Mouse (Mus musculus) gastrocnemius, postnatal 14 days (tissue): ENCODE results near the gene Fut11. TPM values are rescaled to one million over a fixed set of nuclear protein-coding genes. Genes with fewer than 3 reads are reported as not detected.

Experiments used
- DNase-seq: peaks from one replicate; pipeline ENCODE4 v3.0.0; 2021; ENCODE audit warnings: mixed read lengths
- intact Hi-C: fragments of 180-260 bp; cut with DNase I; formaldehyde crosslinking; loops from one replicate; pipeline ENCODE4 v1.15.1; 2025; ENCODE audit warnings: low total_unique reads
- microRNA-seq, 2 experiments: library from miRNA; unstranded; fragments of <30 nt; microRNA quantifications; one replicate each; pipeline ENCODE4 v1.2.0; 2021
- total RNA-seq, 2 experiments: library from RNA; stranded (reverse); gene quantifications; 2 replicates each; pipeline ENCODE4 v1.2.3; 2021

Gene Fut11
- total RNA-seq, 2 experiments from 2014 or later, result 6.6 to 7.0 TPM

DNA sequence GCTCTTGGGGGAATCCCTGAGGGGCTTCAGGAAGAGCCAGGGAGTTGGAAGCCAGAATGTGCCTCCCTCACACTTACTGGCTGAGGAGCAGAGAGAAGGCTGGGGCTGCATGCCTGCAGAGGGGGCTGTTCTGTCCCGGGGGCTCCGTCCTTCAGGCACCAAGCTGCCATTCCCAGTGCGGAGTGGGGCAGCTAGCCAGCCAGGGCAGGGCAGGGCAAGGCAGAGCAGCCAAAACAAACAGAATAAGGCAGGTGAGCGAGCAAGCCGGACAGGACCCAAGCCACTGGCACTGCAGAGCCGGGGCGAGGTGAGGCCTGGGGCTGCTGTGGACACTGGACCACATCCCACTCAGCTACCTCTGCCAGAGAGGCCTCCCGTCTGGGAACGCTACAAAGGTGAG lies 46.5 kb downstream of the Fut11 start:
- no peak for DNase-seq

DNA sequence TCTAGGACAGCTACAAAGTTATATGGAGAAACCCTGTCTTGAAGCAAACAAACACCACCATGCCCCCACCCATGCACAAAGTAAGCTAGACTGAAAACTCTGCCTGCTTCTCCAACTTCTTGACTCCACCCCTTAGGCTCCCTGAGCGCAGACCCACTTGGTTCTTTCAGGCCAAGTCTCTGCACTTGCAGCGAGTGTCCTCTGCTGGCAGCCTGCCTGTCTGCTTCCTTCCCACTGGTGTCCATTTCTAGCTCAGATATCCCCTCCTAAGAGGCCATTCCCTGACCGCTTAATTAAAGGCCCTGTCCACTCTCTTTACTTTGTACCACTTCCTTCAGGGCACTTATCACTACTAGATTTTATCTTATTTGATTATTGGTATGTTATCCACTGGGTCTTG lies 48.8 kb downstream of the Fut11 start:
- intact Hi-C loops, result loop anchor here (10.0 kb wide), 1 partner anchor 131 kb away; no protein-coding TSS in a partner anchor
- peak; percentile 50 for DNase-seq

More for the DNA sequence above, 46.5 kb downstream of the Fut11 start:
- intact Hi-C loops, result loop anchor here (10.0 kb wide), 1 partner anchor 134 kb away; no protein-coding TSS in a partner anchor

DNA sequence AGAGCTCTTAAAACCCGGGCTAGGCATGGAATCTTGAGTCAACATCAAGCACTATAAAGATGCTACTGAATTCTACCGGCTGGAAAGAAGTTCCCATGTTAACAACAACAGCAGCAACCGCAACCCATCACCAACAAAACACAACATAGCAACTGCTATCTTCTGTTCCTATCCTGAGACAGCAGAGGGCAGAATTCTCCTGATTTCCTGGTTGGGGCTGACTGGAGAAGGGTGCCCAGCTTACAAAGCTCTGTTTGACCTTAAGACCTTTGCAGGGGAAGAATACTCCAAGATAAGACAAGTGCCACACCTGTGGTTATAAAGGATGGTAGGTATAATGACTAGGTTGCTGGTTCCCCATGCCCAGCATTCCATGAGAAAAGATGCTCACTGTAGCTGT lies 52.2 kb downstream of the Fut11 start:
- intact Hi-C loops, result loop anchor here (10.0 kb wide), 1 partner anchor 128 kb away; no protein-coding TSS in a partner anchor
- DNase-seq, result no peak

GRCm38 (mm10) chr14:20748388-20748787 lies 53.6 kb downstream of the Fut11 start:
- no peak for DNase-seq
- intact Hi-C loops, result loop anchor here (10.0 kb wide), 1 partner anchor 126 kb away; no protein-coding TSS in a partner anchor

DNA sequence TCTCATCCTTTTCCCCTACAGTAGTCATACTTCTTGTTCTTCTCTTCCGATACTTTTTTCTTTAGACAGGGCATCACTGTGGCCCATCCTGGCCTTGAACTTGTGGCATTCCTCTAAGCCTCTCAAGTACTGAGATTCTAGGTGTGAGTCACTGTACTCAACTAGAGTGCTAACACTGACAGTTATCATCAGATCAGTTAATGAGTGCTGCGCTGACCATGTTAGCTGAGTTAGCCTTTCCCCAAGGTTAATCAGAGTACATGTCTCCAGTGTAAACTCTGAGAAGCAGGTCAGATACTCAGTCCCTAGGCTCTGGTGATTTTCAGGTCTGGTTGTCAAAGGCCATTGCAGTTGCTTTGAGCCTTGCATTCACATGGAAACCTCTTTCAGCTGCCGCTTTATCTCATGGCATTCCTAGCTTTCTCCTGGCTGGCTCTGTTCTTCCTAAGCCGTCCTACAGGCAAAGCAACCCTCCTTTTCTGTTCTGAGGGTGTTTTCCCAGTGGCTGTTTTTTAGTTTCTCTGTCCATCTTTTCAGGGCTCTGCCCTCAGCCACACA lies 54.8 kb downstream of the Fut11 start:
- intact Hi-C loops, result loop anchor here (10.0 kb wide), 1 partner anchor 125 kb away; no protein-coding TSS in a partner anchor
- DNase-seq, result no peak

GRCm38 (mm10) chr14:20750503-20750902 lies 55.7 kb downstream of the Fut11 start:
- DNase-seq, result no peak
- intact Hi-C loops, result no loop called here

Small RNA genes lying within 50 kb of the gene (microRNA-seq; reads per million reads assigned to microRNA genes)
- 0 to 1.3 reads per million in 2 experiments for gene Mir6946

Other genes with a start within 250 kb of the Fut11 start
- under 1 TPM; 0.09 to 0.16 TPM for gene Cfap70, start 242.7 kb upstream of the Fut11 start, total RNA-seq
- 10 to 100 TPM; 26.2 TPM for gene Anxa7, start 214.8 kb upstream of the Fut11 start, total RNA-seq
- 1 to 10 TPM; 3.2 to 5.8 TPM for gene Mss51, start 198.1 kb upstream of the Fut11 start, total RNA-seq
- 100 to 1,000 TPM; 101 to 107 TPM for gene Ppp3cb, start 148.4 kb upstream of the Fut11 start, total RNA-seq
- 10 to 100 TPM in 1 of 2 experiments, 1 to 10 TPM in 1; 4.4 to 11.2 TPM for gene Usp54, start 53.9 kb upstream of the Fut11 start, total RNA-seq
- gene Myoz1, start 38.4 kb upstream of the Fut11 start, total RNA-seq, result 1,000 to 10,000 TPM; 1,986 to 2,341 TPM
- 100 to 1,000 TPM; 197 to 244 TPM for gene Synpo2l, start 26.6 kb upstream of the Fut11 start, total RNA-seq
- 10 to 100 TPM; 56.7 to 60.1 TPM for gene Sec24c, start 20.7 kb upstream of the Fut11 start, total RNA-seq
- 100 to 1,000 TPM in 1 of 2 experiments, 10 to 100 TPM in 1; 98.5 to 106 TPM for gene Chchd1, start 8.0 kb downstream of the Fut11 start, total RNA-seq
- 10 to 100 TPM; 31.7 to 38.8 TPM for gene Zswim8, start 12.6 kb downstream of the Fut11 start, total RNA-seq
- gene Ndst2, start 39.6 kb downstream of the Fut11 start, total RNA-seq, result 1 to 10 TPM; 7.8 to 8.7 TPM
- gene Camk2g, start 99.1 kb downstream of the Fut11 start, total RNA-seq, result 100 to 1,000 TPM; 114 to 117 TPM
- gene Plau, start 141.7 kb downstream of the Fut11 start, total RNA-seq, result 10 to 100 TPM; 29.4 to 31.5 TPM
- 100 to 1,000 TPM in 1 of 2 experiments, 10 to 100 TPM in 1; 95.8 to 119 TPM for gene Vcl, start 234.4 kb downstream of the Fut11 start, total RNA-seq